Mouse (Mus musculus): ENCODE results near the gene Zfp991. TPM values are rescaled to one million over a fixed set of nuclear protein-coding genes. Genes with fewer than 3 reads are reported as not detected.

The Zfp991 gene
- total RNA-seq, 2 experiments from 2014 or later = 7.2 to 10.4 TPM

Other genes with a start within 250 kb of the Zfp991 start
- gene Gm21411, start 222.4 kb upstream of the Zfp991 start, total RNA-seq (2021) = not detected
- gene Zfp989, start 160.1 kb upstream of the Zfp991 start, total RNA-seq (2021) = not detected
- under 1 TPM; 0.18 to 0.34 TPM for gene Rex2, start 110.2 kb upstream of the Zfp991 start, total RNA-seq (2021)
- under 1 TPM; 0.16 to 0.30 TPM for gene Zfp988, start 173.6 kb downstream of the Zfp991 start, total RNA-seq (2021)
- gene Zfp978, start 229.3 kb downstream of the Zfp991 start, total RNA-seq (2021) = not detected

All from left cerebral cortex, postnatal 25 days (tissue).